Mouse (Mus musculus): ENCODE measurements at regions not wholly inside any gene's neighbourhood (a gene's known extent, or its start where the extent isn't known, plus 50 kb on each side); places are given as distances from the start of the nearest gene placed in this dataset.

- no peaks in the 10 kb centered on the region for H3K4me1 ChIP-seq
- H3K27me3 ChIP-seq (ENCODE audit: low read depth, poor library complexity, severe bottlenecking): no peaks in the 10 kb centered on the region
- 93% methylated on average over 6 of the region's 6 CpGs for WGBS
- no peaks in the 10 kb centered on the region for H3K9me3 ChIP-seq (replicated peaks)
- H3K27ac ChIP-seq (replicated peaks): no peak overlapping the region
- no peaks in the 10 kb centered on the region for H3K36me3 ChIP-seq
- no peak for DNase-seq (ENCODE audit: low spot score)
- no peak overlapping the region for H3K4me3 ChIP-seq
Measured at GRCm38 (mm10) chr14:58487836-58488235, 417.5 kb downstream of the Fgf9 start.

GRCm38 (mm10) chr14:58480454-58480853 lies 410.1 kb downstream of the Fgf9 start:
- no peak overlapping the region for H3K27ac ChIP-seq (replicated peaks)
- WGBS: 100% methylated on average over 2 of the region's 2 CpGs
- no peaks in the 10 kb centered on the region for H3K27me3 ChIP-seq (ENCODE audit: low read depth, poor library complexity, severe bottlenecking)
- H3K4me1 ChIP-seq: no peaks in the 10 kb centered on the region
- no peaks in the 10 kb centered on the region for H3K36me3 ChIP-seq
- DNase-seq (ENCODE audit: low spot score): no peak
- no peak overlapping the region for H3K4me3 ChIP-seq
- no peaks in the 10 kb centered on the region for H3K9me3 ChIP-seq (replicated peaks)

GRCm38 (mm10) chr14:58470678-58471077 lies 400.3 kb downstream of the Fgf9 start:
- no peaks in the 10 kb centered on the region for H3K4me1 ChIP-seq
- no peaks in the 10 kb centered on the region for H3K9me3 ChIP-seq (replicated peaks)
- no peak for DNase-seq (ENCODE audit: low spot score)
- no peaks in the 10 kb centered on the region for H3K36me3 ChIP-seq
- H3K4me3 ChIP-seq: no peak overlapping the region
- WGBS: 55% methylated on average over 3 of the region's 3 CpGs
- no peak overlapping the region for H3K27ac ChIP-seq (replicated peaks)
- H3K27me3 ChIP-seq (ENCODE audit: low read depth, poor library complexity, severe bottlenecking): no peaks in the 10 kb centered on the region

GRCm38 (mm10) chr14:58468451-58468850 lies 398.1 kb downstream of the Fgf9 start:
- Histone ChIP-seq H3K9me3 (replicated peaks) (no peaks in the 10 kb centered on the region), H3K36me3 (no peaks in the 10 kb centered on the region), H3K4me3 (no peak overlapping the region), H3K27ac (replicated peaks) (no peak overlapping the region), H3K27me3 (ENCODE audit: low read depth, poor library complexity, severe bottlenecking) (no peaks in the 10 kb centered on the region), H3K4me1 (no peaks in the 10 kb centered on the region)
- WGBS: 90% methylated on average over 7 of the region's 7 CpGs
- DNase-seq (ENCODE audit: low spot score): no peak

GRCm38 (mm10) chr14:58467856-58468255 lies 397.5 kb downstream of the Fgf9 start:
- no peaks in the 10 kb centered on the region for H3K36me3 ChIP-seq
- H3K4me1 ChIP-seq: no peaks in the 10 kb centered on the region
- WGBS: 91% methylated on average over 5 of the region's 5 CpGs
- no peaks in the 10 kb centered on the region for H3K27me3 ChIP-seq (ENCODE audit: low read depth, poor library complexity, severe bottlenecking)
- no peak overlapping the region for H3K4me3 ChIP-seq
- H3K9me3 ChIP-seq (replicated peaks): no peaks in the 10 kb centered on the region
- no peak overlapping the region for H3K27ac ChIP-seq (replicated peaks)
- DNase-seq (ENCODE audit: low spot score): no peak

GRCm38 (mm10) chr14:58446776-58447354 lies 376.5 kb downstream of the Fgf9 start:
- 91% methylated on average over 5 of the region's 5 CpGs for WGBS
- DNase-seq (ENCODE audit: low spot score): no peak

GRCm38 (mm10) chr14:58444496-58444895 lies 374.1 kb downstream of the Fgf9 start:
- WGBS: 82% methylated on average over 4 of the region's 4 CpGs
- Histone ChIP-seq H3K9me3 (replicated peaks) (no peaks in the 10 kb centered on the region), H3K27me3 (ENCODE audit: low read depth, poor library complexity, severe bottlenecking) (no peaks in the 10 kb centered on the region), H3K36me3 (no peaks in the 10 kb centered on the region), H3K27ac (replicated peaks) (no peak overlapping the region), H3K4me3 (no peak overlapping the region), H3K4me1 (no peaks in the 10 kb centered on the region)
- no peak for DNase-seq (ENCODE audit: low spot score)

More at GRCm38 (mm10) chr14:58446776-58447354, 376.5 kb downstream of the Fgf9 start:
- H3K4me1 ChIP-seq: no peaks in the 10 kb centered on the region
- H3K27me3 ChIP-seq (ENCODE audit: low read depth, poor library complexity, severe bottlenecking): no peaks in the 10 kb centered on the region
- H3K9me3 ChIP-seq (replicated peaks): no peaks in the 10 kb centered on the region
- H3K36me3 ChIP-seq: no peaks in the 10 kb centered on the region
- no peak overlapping the region for H3K27ac ChIP-seq (replicated peaks)
- H3K4me3 ChIP-seq: no peak overlapping the region

- no peaks in the 10 kb centered on the region for H3K4me1 ChIP-seq
- 89% methylated on average over 3 of the region's 3 CpGs for whole genome bisulfite sequencing
- no peaks in the 10 kb centered on the region for H3K27me3 ChIP-seq (ENCODE audit: low read depth, poor library complexity, severe bottlenecking)
- no peaks in the 10 kb centered on the region for H3K36me3 ChIP-seq
- H3K27ac ChIP-seq (replicated peaks): no peak overlapping the region
- no peak overlapping the region for H3K4me3 ChIP-seq
- no peak for DNase-seq (ENCODE audit: low spot score)
- no peaks in the 10 kb centered on the region for H3K9me3 ChIP-seq (replicated peaks)
Measured at GRCm38 (mm10) chr14:58442501-58442900, 372.2 kb downstream of the Fgf9 start.

- no peaks in the 10 kb centered on the region for H3K4me1 ChIP-seq
- H3K4me3 ChIP-seq: no peak overlapping the region
- H3K9me3 ChIP-seq (replicated peaks): no peaks in the 10 kb centered on the region
- H3K36me3 ChIP-seq: no peaks in the 10 kb centered on the region
- H3K27me3 ChIP-seq (ENCODE audit: low read depth, poor library complexity, severe bottlenecking): no peaks in the 10 kb centered on the region
- no peak for DNase-seq (ENCODE audit: low spot score)
- 86% methylated on average over 2 of the region's 2 CpGs for WGBS
- no peak overlapping the region for H3K27ac ChIP-seq (replicated peaks)
Measured at GRCm38 (mm10) chr14:58439963-58440362, 369.6 kb downstream of the Fgf9 start.

- Histone ChIP-seq H3K4me1 (no peaks in the 10 kb centered on the region), H3K9me3 (replicated peaks) (no peaks in the 10 kb centered on the region), H3K4me3 (no peak overlapping the region), H3K27me3 (ENCODE audit: low read depth, poor library complexity, severe bottlenecking) (no peaks in the 10 kb centered on the region), H3K36me3 (no peaks in the 10 kb centered on the region), H3K27ac (replicated peaks) (no peak overlapping the region)
- DNase-seq (ENCODE audit: low spot score): no peak
- 83% methylated on average over 3 of the region's 3 CpGs for WGBS
Measured at GRCm38 (mm10) chr14:58436096-58436495, 365.7 kb downstream of the Fgf9 start.

GRCm38 (mm10) chr14:58426472-58426871 lies 356.1 kb downstream of the Fgf9 start:
- no peaks in the 10 kb centered on the region for H3K36me3 ChIP-seq
- no peaks in the 10 kb centered on the region for H3K27me3 ChIP-seq (ENCODE audit: low read depth, poor library complexity, severe bottlenecking)
- no peak for DNase-seq (ENCODE audit: low spot score)
- H3K9me3 ChIP-seq (replicated peaks): no peaks in the 10 kb centered on the region
- 84% methylated on average over 6 of the region's 6 CpGs for WGBS
- no peak overlapping the region for H3K4me3 ChIP-seq
- no peak overlapping the region for H3K27ac ChIP-seq (replicated peaks)
- H3K4me1 ChIP-seq: no peaks in the 10 kb centered on the region

- 82% methylated on average over 5 of the region's 5 CpGs for WGBS
- H3K4me1 ChIP-seq: peaks cover 3% of the 10 kb centered on the region
- no peak for DNase-seq (ENCODE audit: low spot score)
- H3K9me3 ChIP-seq (replicated peaks): no peaks in the 10 kb centered on the region
- H3K27me3 ChIP-seq (ENCODE audit: low read depth, poor library complexity, severe bottlenecking): no peaks in the 10 kb centered on the region
- no peak overlapping the region for H3K27ac ChIP-seq (replicated peaks)
- no peaks in the 10 kb centered on the region for H3K36me3 ChIP-seq
- H3K4me3 ChIP-seq: no peak overlapping the region
Measured at GRCm38 (mm10) chr14:58421904-58422303, 351.6 kb downstream of the Fgf9 start.

GRCm38 (mm10) chr14:58417545-58417944 lies 347.2 kb downstream of the Fgf9 start:
- Histone ChIP-seq H3K4me1 (peaks cover 6% of the 10 kb centered on the region), H3K27ac (replicated peaks) (no peak overlapping the region), H3K27me3 (ENCODE audit: low read depth, poor library complexity, severe bottlenecking) (no peaks in the 10 kb centered on the region), H3K4me3 (no peak overlapping the region), H3K36me3 (no peaks in the 10 kb centered on the region), H3K9me3 (replicated peaks) (no peaks in the 10 kb centered on the region)
- DNase-seq (ENCODE audit: low spot score): peak; percentile 11
- 26% methylated on average over 1 of the region's 1 CpGs for WGBS
